18 mouse cellular contexts compared by ENCODE assay signal in genomic region chr16:50833357-50833756, GRCm38 (mm10).
"Had no signal": no experiment of that assay in that cellular context is flagged by ENCODE, and none has a peak within 500 bp of the region (broad histone marks: within the 10 kb centered on the region; RNA-seq: fewer than 3 reads in every experiment).

No protein-coding gene starts in this region.

- DNase-seq: lung, embryonic 14.5 days; lung, postnatal 10 days; lung, postnatal 4 days; midbrain, embryonic 14.5 days; retina, postnatal 1 day; right cerebral cortex, adult 18-20 months; right cerebral cortex, postnatal 25 days; right cerebral cortex, postnatal 4 days; spleen, adult 18-20 months; thymus, adult 18-20 months; thymus, postnatal 14 days; thymus, postnatal 36 days had no signal

- H3K4me2 ChIP-seq: lung, embryonic 14.5 days; midbrain, embryonic 12.5 days; neural tube, embryonic 13.5 days; neural tube, embryonic 15.5 days had no signal

- H3K9ac ChIP-seq: lung, embryonic 14.5 days; midbrain, embryonic 12.5 days; neural tube, embryonic 13.5 days; neural tube, embryonic 15.5 days had no signal

- H3K27me3 ChIP-seq: midbrain, embryonic 12.5 days; neural tube, embryonic 13.5 days; neural tube, embryonic 15.5 days had no signal

- H3K27ac ChIP-seq: midbrain, embryonic 10.5 days; midbrain, embryonic 12.5 days; neural tube, embryonic 13.5 days; neural tube, embryonic 15.5 days had no signal

- ATAC-seq: midbrain, embryonic 16.5 days had no signal

- H3K9me3 ChIP-seq: midbrain, embryonic 10.5 days; midbrain, embryonic 12.5 days; neural tube, embryonic 13.5 days; neural tube, embryonic 15.5 days had no signal

- H3K36me3 ChIP-seq: midbrain, embryonic 10.5 days; midbrain, embryonic 12.5 days; neural tube, embryonic 13.5 days; neural tube, embryonic 15.5 days had no signal

- H3K4me1 ChIP-seq: midbrain, embryonic 10.5 days; midbrain, embryonic 12.5 days; neural tube, embryonic 13.5 days; neural tube, embryonic 15.5 days had no signal

- H3K4me3 ChIP-seq: midbrain, embryonic 10.5 days; midbrain, embryonic 12.5 days; myocyte; neural tube, embryonic 13.5 days; neural tube, embryonic 15.5 days had no signal
